Mouse (Mus musculus): ENCODE measurements at regions not wholly inside any gene's neighbourhood (a gene's known extent, or its start where the extent isn't known, plus 50 kb on each side); places are given as distances from the start of the nearest gene placed in this dataset.

- TF ChIP-seq CTCF (conservative IDR thresholded peaks at IDR 0.05 in 1 of 2, IDR thresholded peaks at IDR 0.05 in 1 of 2; ENCODE audit: low read depth in 2 of 2, low read length in 2 of 2) (no peak), E2F4 (IDR thresholded peaks at IDR 0.05; ENCODE audit: insufficient replicate concordance, low read depth, low read length) (no peak), ZKSCAN1 (IDR thresholded peaks at IDR 0.05; ENCODE audit: borderline replicate concordance, low read depth, low read length) (no peak), MYC (IDR thresholded peaks at IDR 0.05; ENCODE audit: low read depth, low read length) (no peak), POLR2A (IDR thresholded peaks at IDR 0.05; ENCODE audit: low read depth, low read length) (no peak), MAX (IDR thresholded peaks at IDR 0.05; ENCODE audit: low read length) (no peak), EP300 (IDR thresholded peaks at IDR 0.05; ENCODE audit: low read length) (peak; percentile 59; the same call in 1 of the 2 replicates), MAZ (IDR thresholded peaks at IDR 0.05; ENCODE audit: low read depth, low read length) (no peak), USF1 (IDR thresholded peaks at IDR 0.05; ENCODE audit: low read depth, low read length) (no peak)
Measured at GRCm38 (mm10) chr2:128379554-128379953, 211.5 kb upstream of the Spdye4c start.

Measured in CH12.LX (cell line).